Mouse (Mus musculus) adrenal gland, postnatal 25 days (tissue): ENCODE results near the gene Sprtn. TPM values are rescaled to one million over a fixed set of nuclear protein-coding genes. Genes with fewer than 3 reads are reported as not detected.

ENCODE experiments used
- DNase-seq: peaks from one replicate; pipeline ENCODE4 v3.0.0; 2021; ENCODE audit warnings: mixed read lengths
- long read RNA-seq: library from polyadenylated mRNA; stranded (forward); transcript quantifications from one replicate; pipeline ENCODE4 v2.0.0, GENCODE M21; 2021
- total RNA-seq: library from RNA; stranded (reverse); gene quantifications from 2 replicates; pipeline ENCODE4 v1.2.3, GENCODE M21; 2021

The Sprtn gene
- total RNA-seq = 19.7 and 24.1 TPM in 2 replicates
- long read RNA-seq, full-length matches to known transcripts = 2 of 6 reads
- long read RNA-seq, partial matches to known transcripts = 0 of 6 reads
- long read RNA-seq, other reads (novel, unspliced or antisense) = 4 of 6 reads

- DNase-seq = peak; percentile 98
Observed at GRCm38 (mm10) chr8:124897386-124898250, at the start of gene Sprtn, which contains the start of gene Exoc8. Gene Sprtn (plus strand): TSS chr8:124897886. Gene Exoc8 (minus strand): TSS chr8:124897705.

- DNase-seq = no peak
Observed at GRCm38 (mm10) chr8:124853511-124853910, 44.2 kb upstream of the Sprtn start.

GRCm38 (mm10) chr8:124859466-124859865, 38.2 kb upstream of the Sprtn start:
- DNase-seq = no peak

GRCm38 (mm10) chr8:124860188-124860587, 37.5 kb upstream of the Sprtn start:
- no peak for DNase-seq

- peak; percentile 97 for DNase-seq
Observed at GRCm38 (mm10) chr8:124862321-124863162, 35.1 kb upstream of the Sprtn start, which contains the start of the genes Gnpat and 2810004N23Rik. Gene Gnpat (plus strand): TSS chr8:124863033. Gene 2810004N23Rik (minus strand): TSS chr8:124863120.

GRCm38 (mm10) chr8:124863163-124863677, 34.5 kb upstream of the Sprtn start:
- DNase-seq = no peak

- no peak for DNase-seq
Observed at GRCm38 (mm10) chr8:124863729-124864128, 34.0 kb upstream of the Sprtn start.

- DNase-seq = no peak
Observed at GRCm38 (mm10) chr8:124866669-124867068, 31.0 kb upstream of the Sprtn start.

- peak; percentile 18 for DNase-seq
Observed at GRCm38 (mm10) chr8:124867126-124867525, 30.6 kb upstream of the Sprtn start.

GRCm38 (mm10) chr8:124869708-124870107, 28.0 kb upstream of the Sprtn start:
- DNase-seq = no peak

- no peak for DNase-seq
Observed at GRCm38 (mm10) chr8:124871474-124871873, 26.2 kb upstream of the Sprtn start.

GRCm38 (mm10) chr8:124872081-124872480, 25.6 kb upstream of the Sprtn start:
- DNase-seq = no peak

- DNase-seq = no peak
Observed at GRCm38 (mm10) chr8:124872690-124873089, 25.0 kb upstream of the Sprtn start.

- no peak for DNase-seq
Observed at GRCm38 (mm10) chr8:124878141-124878540, 19.5 kb upstream of the Sprtn start.

GRCm38 (mm10) chr8:124878946-124879526, 18.6 kb upstream of the Sprtn start:
- no peak for DNase-seq

GRCm38 (mm10) chr8:124888385-124888784, 9.3 kb upstream of the Sprtn start:
- DNase-seq = no peak

GRCm38 (mm10) chr8:124892596-124892995, 5.1 kb upstream of the Sprtn start:
- no peak for DNase-seq

GRCm38 (mm10) chr8:124896010-124896631, 1.6 kb upstream of the Sprtn start:
- DNase-seq = peak; percentile 18

- peak; percentile 80 for DNase-seq
Observed at GRCm38 (mm10) chr8:124896632-124897385, 877 bp upstream of the Sprtn start.

- peak; percentile 18 for DNase-seq
Observed at GRCm38 (mm10) chr8:124898251-124898905, 692 bp downstream of the Sprtn start.
